Mouse (Mus musculus): Measurements from ENCODE around the gene Zfp981. TPM values are rescaled to one million over a fixed set of nuclear protein-coding genes. Genes with fewer than 3 reads are reported as not detected.

Zfp981 gene
- total RNA-seq, 2 experiments from 2014 or later, result 0.47 to 0.73 TPM

Other genes with a start within 250 kb of the Zfp981 start
- gene Zfp992, start 53.0 kb upstream of the Zfp981 start, total RNA-seq (2021), result 1 to 10 TPM; 2.6 to 3.0 TPM
- gene Zfp993, start 108.9 kb downstream of the Zfp981 start, total RNA-seq (2021), result 10 to 100 TPM in 1 of 2 experiments, 1 to 10 TPM in 1; 7.5 to 12.7 TPM

All from heart, postnatal 36 days (tissue).